Mouse (Mus musculus) E14TG2a.4 (cell line): ENCODE data around the gene Fn3krp.

Experiments
- H3K27me3 ChIP-seq: 2 replicates; pipeline ENCODE4 v1.6.1; 2014; ENCODE audit warnings: low read length, control low read depth; ENCODE audit not compliant: insufficient read depth
- H3K36me3 ChIP-seq: 2 replicates; pipeline ENCODE4 v1.6.1; 2014; ENCODE audit warnings: low read length, control low read depth; ENCODE audit not compliant: insufficient read depth
- H3K4me1 ChIP-seq: replicated peaks from 2 replicates; pipeline ENCODE4 v1.6.1; 2014; ENCODE audit warnings: low read depth, low read length, control low read depth
- H3K4me3 ChIP-seq: replicated peaks from 2 replicates; pipeline ENCODE4 v1.5.1; 2014; ENCODE audit warnings: mild to moderate bottlenecking, low read length
- H3K9me3 ChIP-seq: 2 replicates; pipeline ENCODE4 v1.6.1; 2014; ENCODE audit warnings: low read length, control low read depth
- CTCF ChIP-seq: conservative IDR thresholded peaks from 2 replicates; pipeline ENCODE4 v1.5.1; 2014; ENCODE audit warnings: low read length
- NANOG ChIP-seq: IDR thresholded peaks from 2 replicates; pipeline ENCODE4 v1.6.1; 2014; ENCODE audit warnings: borderline replicate concordance, low read length, mixed read lengths
- POU5F1 ChIP-seq: IDR thresholded peaks from 2 replicates; pipeline ENCODE4 v1.6.1; 2014; ENCODE audit warnings: low read length, borderline replicate concordance

Fn3krp gene

DNA sequence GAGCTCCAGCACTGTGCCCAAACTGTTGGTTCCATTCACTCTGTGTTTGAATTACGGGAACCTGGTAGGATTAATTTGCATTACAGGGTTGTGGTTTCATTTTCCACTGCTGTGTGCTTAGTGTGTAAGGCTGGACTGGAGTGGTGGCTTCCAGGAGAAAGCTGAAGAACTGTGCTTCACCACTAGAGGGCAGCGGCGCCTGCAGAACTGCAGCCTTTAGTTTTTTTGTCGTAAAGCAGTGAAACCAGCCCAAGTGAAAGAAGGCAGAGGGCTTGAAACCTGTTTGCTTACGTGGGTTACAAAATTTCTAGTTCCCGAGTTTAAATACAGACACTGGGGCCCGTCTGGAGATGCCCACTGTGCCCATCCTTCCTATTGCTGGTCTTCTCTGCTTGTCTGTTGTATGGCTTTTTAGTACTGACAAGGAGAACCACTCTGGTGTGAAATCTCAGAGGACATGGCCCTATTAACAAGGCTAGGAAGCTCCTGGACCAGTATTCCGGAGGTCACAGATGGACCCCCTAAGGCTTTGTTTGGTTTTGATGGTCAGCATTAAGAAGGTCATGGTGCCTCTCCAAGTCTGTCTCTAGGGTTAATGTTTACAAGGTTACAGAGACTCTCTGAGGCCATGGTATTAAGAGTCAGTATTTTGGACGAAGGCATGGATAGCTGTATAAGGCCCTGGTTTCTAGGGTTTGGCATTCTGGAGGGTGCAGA lies 54.7 kb downstream of the Fn3krp start:
- TF ChIP-seq NANOG: no peak
- no peak for TF ChIP-seq POU5F1
- peak; percentile 89 for TF ChIP-seq CTCF
- Histone ChIP-seq H3K9me3 (no peaks in the 10 kb centered on the region), H3K27me3 (no peaks in the 10 kb centered on the region), H3K36me3 (peaks cover 44% of the 10 kb centered on the region), H3K4me1 (peaks cover 19% of the 10 kb centered on the region), H3K4me3 (no peak overlapping the region)

DNA sequence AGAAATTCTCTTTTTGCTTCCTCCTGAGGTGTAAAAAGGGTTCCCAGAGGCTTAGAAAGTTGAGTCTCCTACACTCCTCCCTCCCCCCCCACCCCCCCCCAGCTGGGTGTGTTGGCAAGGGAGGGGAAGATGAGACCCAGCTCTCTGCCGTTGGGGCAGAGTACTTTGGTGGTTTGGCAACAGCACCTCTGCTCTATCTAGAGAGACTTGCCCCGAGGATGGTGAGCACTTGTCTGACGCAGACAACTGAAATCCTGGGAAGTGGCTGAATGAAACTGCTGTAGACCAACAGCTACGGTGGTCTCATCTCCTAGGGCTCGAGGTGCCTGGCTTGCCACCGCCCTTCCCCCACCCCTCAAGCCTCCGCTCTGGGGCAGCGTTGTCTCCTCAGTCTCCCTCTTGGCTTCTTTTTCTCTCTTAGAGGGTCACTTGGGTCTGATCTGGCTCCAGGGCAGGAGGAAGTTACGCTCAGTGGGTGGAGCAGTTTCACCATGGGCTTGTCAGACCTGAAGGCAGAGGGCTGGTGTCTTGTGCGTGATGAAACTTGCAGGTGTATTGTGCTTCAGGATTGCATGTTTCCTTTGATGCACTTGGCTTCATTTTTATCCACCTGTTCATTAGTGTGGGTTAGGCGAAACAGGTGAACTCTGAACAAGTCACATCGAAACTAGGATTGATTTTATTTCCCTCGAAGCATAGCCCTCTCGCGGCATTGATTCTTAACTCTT lies 58.4 kb downstream of the Fn3krp start:
- no peaks in the 10 kb centered on the region for H3K9me3 ChIP-seq
- no peak overlapping the region for H3K4me3 ChIP-seq
- H3K36me3 ChIP-seq: peaks cover 65% of the 10 kb centered on the region
- TF ChIP-seq POU5F1 (no peak), CTCF (no peak), NANOG (no peak)
- peaks cover 22% of the 10 kb centered on the region for H3K4me1 ChIP-seq
- no peaks in the 10 kb centered on the region for H3K27me3 ChIP-seq
